ENCODE assay signal across 26 mouse cellular contexts in genomic region chr15:12221131-12221530, GRCm38 (mm10). TPM values are rescaled to one million over a fixed set of nuclear protein-coding genes. Genes with fewer than 3 reads are reported as not detected.
A peak's percentile ranks its signal among the peaks of the same experiment; 100 is the strongest.
DNase-seq lines count a peak whose midpoint lies in the region; ATAC-seq and TF ChIP-seq lines count a peak whose summit lies in the region.
"Had no signal": no experiment of that assay in that cellular context is flagged by ENCODE, and none has a peak within 500 bp of the region (broad histone marks: within the 10 kb centered on the region; RNA-seq: fewer than 3 reads in every experiment).

No protein-coding gene starts in this region.

- WGBS in intestine, embryonic 16.5 days: 85% methylated on average over 13 of the region's 13 CpGs
- 84% methylated on average over 13 of the region's 13 CpGs for WGBS in intestine, embryonic 15.5 days
- WGBS in liver, adult 2 months: 43% methylated on average over 13 of the region's 13 CpGs
- WGBS in liver, embryonic 12.5 days (ENCODE audit: insufficient replicate concordance): 83% methylated on average over 13 of the region's 13 CpGs
- WGBS in thymus, adult 2 months: 95% methylated on average over 13 of the region's 13 CpGs

- H3K4me2 ChIP-seq in intestine, embryonic 16.5 days (ENCODE audit: low read depth, low read length): no peak overlapping the region
- H3K4me2 ChIP-seq in intestine, embryonic 15.5 days (replicated peaks): no peak overlapping the region
- H3K4me2 ChIP-seq in liver, embryonic 12.5 days: no peak overlapping the region
- H3K4me2 ChIP-seq: embryonic facial prominence, embryonic 13.5 days; forebrain, embryonic 12.5 days; lung, embryonic 15.5 days; stomach, embryonic 15.5 days had no signal

- H3K4me3 ChIP-seq in intestine, embryonic 16.5 days (ENCODE audit: low read length): no peak overlapping the region
- H3K4me3 ChIP-seq in intestine, embryonic 15.5 days (replicated peaks): no peak overlapping the region
- H3K4me3 ChIP-seq in liver, adult 2 months (ENCODE audit: insufficient read depth, low read depth, low read length): no peak overlapping the region
- H3K4me3 ChIP-seq in liver, embryonic 12.5 days: no peak overlapping the region
- H3K4me3 ChIP-seq in thymus, adult 2 months (ENCODE audit: control insufficient read depth, insufficient read depth, low read length): no peak overlapping the region
- H3K4me3 ChIP-seq: embryonic facial prominence, embryonic 13.5 days; erythroblast, embryonic 14.5 days; forebrain, embryonic 12.5 days; gastrocnemius, adult 2 months; lung, embryonic 15.5 days; stomach, embryonic 15.5 days had no signal

- TF ChIP-seq CTCF in liver, adult 2 months (IDR thresholded peaks at IDR 0.05; ENCODE audit: low read depth, low read length): no peak
- TF ChIP-seq CTCF in thymus, adult 2 months (IDR thresholded peaks at IDR 0.05; ENCODE audit: borderline replicate concordance, control insufficient read depth, extremely low read depth, insufficient read depth, low read length, poor library complexity): no peak

- no peak for ATAC-seq in intestine, embryonic 16.5 days
- ATAC-seq in intestine, embryonic 15.5 days: no peak
- no peak; the same call in 1 of the 2 replicates for ATAC-seq in liver, embryonic 12.5 days
- no peak for ATAC-seq in CD4-positive, CD25-positive, alpha-beta regulatory T cell, adult 4 months
- ATAC-seq: hindbrain, embryonic 16.5 days; intestine, postnatal 0 days had no signal

- 0 out of 2 replicates have a peak overlapping the region, but pooled peaks have one; percentile 9 for H3K27ac ChIP-seq in intestine, embryonic 16.5 days (ENCODE audit: low read length)
- H3K27ac ChIP-seq in intestine, embryonic 15.5 days: no peak overlapping the region
- no peak overlapping the region for H3K27ac ChIP-seq in liver, adult 2 months (replicated peaks; ENCODE audit: insufficient read depth, low read depth, low read length)
- H3K27ac ChIP-seq in liver, embryonic 12.5 days: no peak overlapping the region
- H3K27ac ChIP-seq in thymus, adult 2 months (ENCODE audit: control insufficient read depth, insufficient read depth, low read length): peak overlapping the region; percentile 32; the same call in 1 of the 2 replicates
- H3K27ac ChIP-seq: embryonic facial prominence, embryonic 13.5 days; forebrain, embryonic 12.5 days; gastrocnemius, adult 2 months; liver, embryonic 14.5 days; lung, embryonic 15.5 days; stomach, embryonic 15.5 days had no signal

- TF ChIP-seq POLR2A in liver, adult 2 months (IDR thresholded peaks at IDR 0.05; ENCODE audit: extremely low read depth, insufficient read depth, low read length): no peak
- no peak for TF ChIP-seq POLR2A in thymus, adult 2 months (IDR thresholded peaks at IDR 0.05; ENCODE audit: control insufficient read depth, extremely low read depth, insufficient read depth, low read length, poor library complexity)

- H3K36me3 ChIP-seq in intestine, embryonic 16.5 days (ENCODE audit: control insufficient read depth, insufficient read depth, low read length): no peaks in the 10 kb centered on the region
- H3K36me3 ChIP-seq in intestine, embryonic 15.5 days: no peaks in the 10 kb centered on the region
- H3K36me3 ChIP-seq in liver, adult 2 months (ENCODE audit: control insufficient read depth, insufficient read depth, low read length): no peaks in the 10 kb centered on the region
- H3K36me3 ChIP-seq in liver, embryonic 12.5 days: no peaks in the 10 kb centered on the region
- H3K36me3 ChIP-seq in thymus, adult 2 months (ENCODE audit: control insufficient read depth, insufficient read depth, low read length): no peaks in the 10 kb centered on the region
- H3K36me3 ChIP-seq: embryonic facial prominence, embryonic 13.5 days; forebrain, embryonic 12.5 days; lung, embryonic 15.5 days; stomach, embryonic 15.5 days had no signal

- H3K27me3 ChIP-seq in intestine, embryonic 16.5 days (replicated peaks; ENCODE audit: control insufficient read depth, insufficient read depth, low read length): no peaks in the 10 kb centered on the region
- H3K27me3 ChIP-seq in intestine, embryonic 15.5 days (replicated peaks): no peaks in the 10 kb centered on the region
- H3K27me3 ChIP-seq in liver, adult 2 months (ENCODE audit: control insufficient read depth, insufficient read depth, low read length): no peaks in the 10 kb centered on the region
- H3K27me3 ChIP-seq in liver, embryonic 12.5 days (replicated peaks): no peaks in the 10 kb centered on the region
- H3K27me3 ChIP-seq in thymus, adult 2 months (ENCODE audit: control insufficient read depth, insufficient read depth, low read length): no peaks in the 10 kb centered on the region
- H3K27me3 ChIP-seq: CH12.LX; embryonic facial prominence, embryonic 13.5 days; forebrain, embryonic 12.5 days; lung, embryonic 15.5 days; stomach, embryonic 15.5 days had no signal

- H3K9me3 ChIP-seq in intestine, embryonic 16.5 days (ENCODE audit: control insufficient read depth, low read length): no peaks in the 10 kb centered on the region
- no peaks in the 10 kb centered on the region for H3K9me3 ChIP-seq in intestine, embryonic 15.5 days
- H3K9me3 ChIP-seq in liver, embryonic 12.5 days (replicated peaks): no peaks in the 10 kb centered on the region
- H3K9me3 ChIP-seq: embryonic facial prominence, embryonic 13.5 days; forebrain, embryonic 12.5 days; lung, embryonic 15.5 days; stomach, embryonic 15.5 days had no signal

- no peak overlapping the region for H3K9ac ChIP-seq in intestine, embryonic 16.5 days (ENCODE audit: low read depth, low read length)
- H3K9ac ChIP-seq in intestine, embryonic 15.5 days: no peak overlapping the region
- no peak overlapping the region for H3K9ac ChIP-seq in liver, adult 2 months (ENCODE audit: low read depth, low read length)
- no peak overlapping the region for H3K9ac ChIP-seq in liver, embryonic 12.5 days
- H3K9ac ChIP-seq: embryonic facial prominence, embryonic 13.5 days; forebrain, embryonic 12.5 days; liver, embryonic 14.5 days; lung, embryonic 15.5 days; stomach, embryonic 15.5 days had no signal

- DNase-seq in liver, adult 2 months (ENCODE audit: extremely low read depth, low read depth, low spot score): peak; percentile 48
- DNase-seq in thymus, adult 2 months: no peak
- no peak for DNase-seq in thymus, postnatal 10 days (ENCODE audit: low spot score in 2 of 2)
- DNase-seq in cerebellum, postnatal 25 days: no peak
- DNase-seq: adrenal gland, adult 2 months; cerebellum, adult 18-20 months; cerebellum, postnatal 14 days; embryo, embryonic 11 days; gastrocnemius, adult 2 months; heart, postnatal 4 days; left cerebral cortex, postnatal 4 days; lung, postnatal 36 days; thymus, postnatal 4 days had no signal

- H3K79me2 ChIP-seq in liver, adult 2 months (ENCODE audit: control insufficient read depth, insufficient read depth, low read length): peaks cover 49% of the 10 kb centered on the region

- peaks cover 54% of the 10 kb centered on the region for H3K4me1 ChIP-seq in intestine, embryonic 16.5 days (ENCODE audit: control insufficient read depth, insufficient read depth, low read length)
- H3K4me1 ChIP-seq in intestine, embryonic 15.5 days (replicated peaks): peaks cover 31% of the 10 kb centered on the region
- H3K4me1 ChIP-seq in liver, adult 2 months (ENCODE audit: control insufficient read depth, insufficient read depth, low read length): peaks cover 11% of the 10 kb centered on the region
- peaks cover 81% of the 10 kb centered on the region for H3K4me1 ChIP-seq in liver, embryonic 12.5 days
- peaks cover 58% of the 10 kb centered on the region for H3K4me1 ChIP-seq in thymus, adult 2 months (replicated peaks; ENCODE audit: control insufficient read depth, insufficient read depth, low read length)

RNA-seq across cellular contexts. Expression of gene Mtmr12, which starts 16.3 kb away (rescaled TPM):
- polyA plus RNA-seq in intestine, embryonic 16.5 days (2015; fragmentation: Nextera tagmentation; extraction: Ambion mirVana): 16.4 and 16.6 TPM in 2 replicates
- 16.6 and 17.9 TPM in 2 replicates for polyA plus RNA-seq in intestine, embryonic 15.5 days (2015; fragmentation: Nextera tagmentation; extraction: Ambion mirVana)
- 3.4 and 4.4 TPM in 2 replicates for total RNA-seq in liver, adult 2 months (2014; rRNA removed)
- polyA plus RNA-seq in liver, adult 2 months (2012; rRNA removed): 5.7 and 6.5 TPM in 2 replicates
- polyA plus RNA-seq in liver, embryonic 12.5 days (2016; fragmentation: Nextera tagmentation; extraction: Ambion mirVana): 11.9 and 12.3 TPM in 2 replicates
- 49.2 and 50.0 TPM in 2 replicates for polyA plus RNA-seq in thymus, adult 2 months (2012; rRNA removed)
- polyA plus RNA-seq in CD4-positive, CD25-positive, alpha-beta regulatory T cell, adult 4 months (2017; shearing (Covaris generic)): 10 to 100 TPM; 20.1 to 22.6 TPM

Comparison
In these comparisons a context has a peak if more than half of its experiments do, and no peak if none do; other contexts are left out.
1. H3K27ac ChIP-seq: peak in intestine, embryonic 16.5 days (single experiment) and thymus, adult 2 months (single experiment); none in intestine, embryonic 15.5 days (single experiment), liver, adult 2 months (single experiment) and liver, embryonic 12.5 days (single experiment).